Mouse (Mus musculus): ENCODE results near the gene Ptgs2. TPM values are rescaled to one million over a fixed set of nuclear protein-coding genes. Genes with fewer than 3 reads are reported as not detected.

Ptgs2 gene
- polyA plus RNA-seq, 1 experiment from 2014 or later = not detected

Small RNAs within 50 kb of the gene (microRNA-seq; reads per million reads assigned to microRNA genes)
- not detected for gene Gm44329

Other genes with a start within 250 kb of the Ptgs2 start
- gene Pla2g4a, start 138.7 kb upstream of the Ptgs2 start, polyA plus RNA-seq (2015; fragmentation: Nextera tagmentation; extraction: Ambion mirVana) = 1.1 and 1.6 TPM in 2 replicates
- gene Pdc, start 219.4 kb downstream of the Ptgs2 start, polyA plus RNA-seq (2015; fragmentation: Nextera tagmentation; extraction: Ambion mirVana) = not detected in 2 replicates

Data from forebrain, embryonic 13.5 days (tissue).